21 mouse cellular contexts compared by ENCODE assay signal in genomic region chr7:128626601-128627000, GRCm38 (mm10). TPM values are rescaled to one million over a fixed set of nuclear protein-coding genes. Genes with fewer than 3 reads are reported as not detected.
DNase-seq lines count a peak whose midpoint lies in the region; ATAC-seq and TF ChIP-seq lines count a peak whose summit lies in the region.
"Had no signal": no experiment of that assay in that cellular context is flagged by ENCODE, and none has a peak within 500 bp of the region (broad histone marks: within the 10 kb centered on the region; RNA-seq: fewer than 3 reads in every experiment).

No protein-coding gene starts in this region.

- peaks cover 15% of the 10 kb centered on the region for H3K4me1 ChIP-seq in cerebellum, adult 2 months (ENCODE audit: control insufficient read depth, insufficient read depth, low read length)
- peaks cover 2% of the 10 kb centered on the region; the same call in 1 of the 2 replicates for H3K4me1 ChIP-seq in kidney, postnatal 0 days (replicated peaks; ENCODE audit: insufficient read depth, low read length)

- peak in 1 of 2 experiments; percentile 38 for DNase-seq in cerebellum, adult 2 months
- DNase-seq in cerebellum, postnatal 10 days, result no peak
- DNase-seq in kidney, postnatal 0 days (ENCODE audit: low spot score), result no peak
- DNase-seq in kidney, postnatal 10 days, result no peak
- DNase-seq in A20 (ENCODE audit: low read depth, low spot score), result peak; percentile 85
- peak; percentile 63 for DNase-seq in naive thymus-derived CD4-positive, alpha-beta T cell, adult 2 months (ENCODE audit: low read depth)
- DNase-seq in cerebellum, adult 8-10 months, result no peak
- DNase-seq in lung, postnatal 25 days (ENCODE audit: low spot score), result no peak
- DNase-seq: adrenal gland, postnatal 14 days; cerebellum, adult 18-20 months; gastrocnemius, adult 2 months; heart, adult 18-20 months; kidney, postnatal 4 days; lung, adult 2 months; lung, postnatal 4 days; spleen, adult 18-20 months had no signal

- H3K9me3 ChIP-seq in kidney, postnatal 0 days (replicated peaks; ENCODE audit: low read length), result no peaks in the 10 kb centered on the region
- H3K9me3 ChIP-seq: embryonic facial prominence, embryonic 13.5 days; heart, embryonic 15.5 days; midbrain, embryonic 12.5 days had no signal

- H3K4me3 ChIP-seq in cerebellum, adult 2 months (replicated peaks; ENCODE audit: insufficient read depth, low read depth, low read length), result no peak overlapping the region
- no peak overlapping the region for H3K4me3 ChIP-seq in kidney, postnatal 0 days (replicated peaks; ENCODE audit: low read depth, low read length)
- H3K4me3 ChIP-seq: embryonic facial prominence, embryonic 13.5 days; gastrocnemius, adult 2 months; heart, embryonic 15.5 days; midbrain, embryonic 12.5 days; myocyte had no signal

- no peak for ATAC-seq in kidney, postnatal 0 days (replicated peaks; ENCODE audit: low FRiP score, low read depth)
- ATAC-seq: hindbrain, postnatal 0 days had no signal

- H3K27me3 ChIP-seq in cerebellum, adult 2 months (ENCODE audit: control insufficient read depth, insufficient read depth, low read length), result no peaks in the 10 kb centered on the region
- H3K27me3 ChIP-seq in kidney, postnatal 0 days (ENCODE audit: insufficient read depth, low read length), result no peaks in the 10 kb centered on the region
- H3K27me3 ChIP-seq: embryonic facial prominence, embryonic 13.5 days; heart, embryonic 15.5 days; midbrain, embryonic 12.5 days had no signal

- no peak overlapping the region for H3K9ac ChIP-seq in kidney, postnatal 0 days (ENCODE audit: low read depth, low read length)
- H3K9ac ChIP-seq: embryonic facial prominence, embryonic 13.5 days; heart, embryonic 15.5 days; midbrain, embryonic 12.5 days had no signal

- H3K27ac ChIP-seq in cerebellum, adult 2 months (ENCODE audit: insufficient read depth, low read length), result peak overlapping the region; percentile 64
- peak overlapping the region; percentile 70 for H3K27ac ChIP-seq in kidney, postnatal 0 days
- H3K27ac ChIP-seq: embryonic facial prominence, embryonic 13.5 days; gastrocnemius, adult 2 months; heart, embryonic 15.5 days; hindbrain, postnatal 0 days; midbrain, embryonic 12.5 days had no signal

- WGBS in cerebellum, adult 2 months, result 30% methylated on average over 5 of the region's 5 CpGs
- WGBS in kidney, postnatal 0 days, result 59% methylated on average over 5 of the region's 5 CpGs

- H3K36me3 ChIP-seq in kidney, postnatal 0 days (ENCODE audit: insufficient read depth, low read length), result no peaks in the 10 kb centered on the region
- H3K36me3 ChIP-seq: embryonic facial prominence, embryonic 13.5 days; heart, embryonic 15.5 days; midbrain, embryonic 12.5 days had no signal

- no peak overlapping the region; the same call in 1 of the 2 replicates for H3K4me2 ChIP-seq in kidney, postnatal 0 days (ENCODE audit: low read length)
- H3K4me2 ChIP-seq: embryonic facial prominence, embryonic 13.5 days; heart, embryonic 15.5 days; midbrain, embryonic 12.5 days had no signal

- no peak for TF ChIP-seq CTCF in cerebellum, adult 2 months (IDR thresholded peaks at IDR 0.05; ENCODE audit: borderline replicate concordance, insufficient read depth, low read depth, low read length)
- TF ChIP-seq CTCF in kidney, postnatal 0 days (IDR thresholded peaks at IDR 0.05; ENCODE audit: low read depth), result no peak

- TF ChIP-seq POLR2A in cerebellum, adult 2 months (IDR thresholded peaks at IDR 0.05; ENCODE audit: borderline replicate concordance, insufficient read depth, low read length), result no peak

RNA-seq across cellular contexts. Expression of gene Inpp5f, which starts 15.5 kb away (rescaled TPM):
- polyA plus RNA-seq in cerebellum, adult 2 months (2012; rRNA removed), result 101 and 104 TPM in 2 replicates
- 22.0 and 23.8 TPM in 2 replicates for polyA plus RNA-seq in kidney, postnatal 0 days (2015; fragmentation: Nextera tagmentation; extraction: Ambion mirVana)

Comparison
In these comparisons a context has a peak if more than half of its experiments do, and no peak if none do; other contexts are left out.
1. DNase-seq: peak in A20 (single experiment) and naive thymus-derived CD4-positive, alpha-beta T cell, adult 2 months (single experiment); none in cerebellum, postnatal 10 days (0 of 2), kidney, postnatal 0 days (single experiment), kidney, postnatal 10 days (single experiment), cerebellum, adult 8-10 months (single experiment) and lung, postnatal 25 days (single experiment).